Mouse (Mus musculus) urinary bladder, postnatal 14 days (tissue): ENCODE results near the gene Arsg.

Source experiments
- DNase-seq: peaks from one replicate; pipeline ENCODE4 v3.0.0; 2021; ENCODE audit warnings: low spot score

Arsg gene

GRCm38 (mm10) chr11:109622518-109623037, 149.4 kb downstream of the Arsg start:
- DNase-seq: no peak
